Mouse (Mus musculus) megakaryocyte, embryonic 14.5 days (primary cell): Measurements from ENCODE around the gene Spata31d1d.

Source experiments
- FLI1 ChIP-seq: IDR thresholded peaks from 2 replicates; pipeline ENCODE4 v1.6.1; 2012; ENCODE audit warnings: low read length, inconsistent platforms, mixed read lengths
- GATA1 ChIP-seq: IDR thresholded peaks from 3 replicates; pipeline ENCODE4 v1.6.1; 2012; ENCODE audit warnings: mixed read lengths, low read length, inconsistent platforms, borderline replicate concordance

- no peak for TF ChIP-seq GATA1
- TF ChIP-seq FLI1, result no peak
Measured at GRCm38 (mm10) chr13:59745462-59745861, 13.9 kb upstream of the Spata31d1d start.
